Mouse (Mus musculus) lung, adult 2 months (tissue): ENCODE measurements at regions not wholly inside any gene's neighbourhood (a gene's known extent, or its start where the extent isn't known, plus 50 kb on each side); places are given as distances from the start of the nearest gene placed in this dataset.

Experiments
- CTCF ChIP-seq: fragments of 200-500 bp; IDR thresholded peaks from 2 replicates; pipeline ENCODE4 v1.5.1; 2011; ENCODE audit warnings: mild to moderate bottlenecking, low read length, control low read depth; ENCODE audit not compliant: insufficient read depth
- POLR2A ChIP-seq: fragments of 200-500 bp; IDR thresholded peaks from 2 replicates; pipeline ENCODE4 v1.6.1; 2011; ENCODE audit warnings: low read depth, mild to moderate bottlenecking, control low read depth, low read length, borderline replicate concordance; ENCODE audit errors: extremely low read depth

- no peak for TF ChIP-seq CTCF
- TF ChIP-seq POLR2A = no peak
Observed at GRCm38 (mm10) chr4:56652819-56653218, 87.1 kb upstream of the Gm26657 start.
